Mouse (Mus musculus) layer of hippocampus, adult 18-20 months (tissue): Measurements from ENCODE around the gene Zc3h8. TPM values are rescaled to one million over a fixed set of nuclear protein-coding genes. Genes with fewer than 3 reads are reported as not detected.

ENCODE experiments used
- DNase-seq, 2 experiments: peaks; one replicate each; pipeline ENCODE4 v3.0.0; 2022; ENCODE audit warnings: low spot score in 2 of 2
- microRNA-seq, 2 experiments: library from miRNA; unstranded; fragments of <30 nt; microRNA quantifications; one replicate each; pipeline ENCODE4 v1.2.0; 2021
- total RNA-seq, 2 experiments: library from RNA; stranded (reverse); gene quantifications; 2 replicates each; pipeline ENCODE4 v1.2.3; 2021

Gene Zc3h8
- total RNA-seq, 2 experiments from 2014 or later, result 5.0 to 6.4 TPM

DNA sequence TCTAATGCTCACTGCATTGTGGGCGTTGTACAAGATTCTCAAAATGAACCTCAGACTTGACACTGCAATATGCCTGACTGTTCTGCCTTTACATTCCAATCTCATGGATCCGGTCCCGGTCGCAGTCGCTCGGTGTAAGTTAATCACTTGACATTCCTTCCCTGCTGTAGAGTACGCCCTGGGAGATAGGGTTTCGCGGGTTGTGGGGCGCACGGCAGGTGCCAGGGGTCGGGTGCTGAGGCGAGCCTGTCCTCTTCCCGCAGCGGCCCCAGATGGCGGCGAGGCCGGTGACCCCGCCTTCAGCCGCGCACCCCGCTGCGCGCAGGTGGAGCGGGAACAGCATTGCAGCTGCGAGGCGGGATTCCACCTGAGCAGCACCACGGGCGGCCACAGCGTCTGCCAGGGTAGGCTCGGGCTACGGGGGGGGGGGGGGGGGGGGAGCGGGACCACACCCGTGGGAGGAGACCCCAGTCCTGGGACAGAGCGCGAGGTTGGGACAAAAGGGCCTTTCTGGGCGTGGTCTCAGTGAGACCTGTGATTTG lies 51.6 kb downstream of the Zc3h8 start:
- DNase-seq, result no peak

DNA sequence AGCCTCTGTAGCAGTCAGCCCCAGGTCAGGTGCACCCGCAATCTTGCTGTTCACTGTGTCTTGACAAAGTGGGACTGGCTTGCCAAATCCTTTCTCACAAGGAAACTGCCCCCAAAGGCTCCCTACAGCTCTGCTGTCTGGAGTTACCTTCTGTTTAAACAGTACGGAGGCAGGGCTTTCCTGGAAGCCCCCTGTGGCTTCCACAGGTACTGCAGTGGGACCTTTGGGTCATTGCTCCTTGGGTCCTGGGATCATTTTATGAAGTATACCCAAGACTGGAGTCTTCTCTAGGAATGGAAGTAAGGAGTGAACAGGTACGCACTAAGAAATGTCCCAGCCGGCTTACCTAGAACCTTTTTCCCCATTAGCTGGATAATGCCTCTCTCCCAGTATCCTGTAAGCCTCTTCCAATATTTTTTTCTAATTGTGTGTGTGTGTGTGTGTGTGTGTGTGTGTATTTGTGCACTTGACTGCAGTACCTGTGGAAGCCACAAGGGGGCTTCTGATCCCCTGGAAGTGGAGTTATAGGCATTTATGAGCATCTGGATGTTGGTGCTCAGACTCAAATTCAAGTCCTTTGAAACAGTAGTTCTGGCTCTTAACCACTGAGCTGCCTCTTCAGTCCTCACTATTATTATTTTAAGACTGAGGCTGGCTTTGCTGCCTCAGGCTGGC lies 53.1 kb downstream of the Zc3h8 start:
- no peak for DNase-seq

DNA sequence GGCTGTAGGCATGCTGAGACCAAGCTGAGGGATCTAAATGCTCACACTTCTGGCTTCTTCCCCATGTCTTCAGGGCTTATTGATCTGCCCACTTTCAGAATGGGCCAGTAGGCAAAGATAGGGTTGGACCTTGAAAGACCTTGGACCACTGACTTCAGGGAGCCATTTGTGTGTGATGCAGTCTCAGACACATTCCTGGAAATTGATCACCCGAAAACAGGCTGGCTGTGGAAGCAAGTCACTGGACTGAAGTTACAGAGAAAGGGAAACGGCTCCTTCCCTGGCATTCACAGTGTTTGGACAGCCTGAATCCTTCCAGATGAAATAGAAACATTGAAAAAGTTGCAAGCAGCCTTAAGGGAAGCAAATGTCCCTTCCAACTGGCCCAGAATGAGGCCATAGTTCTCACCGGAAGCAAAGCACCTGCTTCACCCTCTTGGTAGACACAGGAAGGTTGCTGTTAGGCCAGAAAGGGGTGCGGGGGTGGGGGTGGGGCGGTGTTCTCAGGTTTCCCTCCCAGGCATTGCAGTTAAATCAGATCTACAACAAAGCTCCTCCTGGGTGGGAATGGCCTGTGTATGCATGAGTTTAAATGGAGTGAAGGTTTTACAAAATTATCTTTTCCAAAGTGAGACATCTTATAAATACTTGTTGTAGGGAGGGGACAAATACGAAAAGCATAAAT lies 55.9 kb downstream of the Zc3h8 start:
- DNase-seq, result no peak

DNA sequence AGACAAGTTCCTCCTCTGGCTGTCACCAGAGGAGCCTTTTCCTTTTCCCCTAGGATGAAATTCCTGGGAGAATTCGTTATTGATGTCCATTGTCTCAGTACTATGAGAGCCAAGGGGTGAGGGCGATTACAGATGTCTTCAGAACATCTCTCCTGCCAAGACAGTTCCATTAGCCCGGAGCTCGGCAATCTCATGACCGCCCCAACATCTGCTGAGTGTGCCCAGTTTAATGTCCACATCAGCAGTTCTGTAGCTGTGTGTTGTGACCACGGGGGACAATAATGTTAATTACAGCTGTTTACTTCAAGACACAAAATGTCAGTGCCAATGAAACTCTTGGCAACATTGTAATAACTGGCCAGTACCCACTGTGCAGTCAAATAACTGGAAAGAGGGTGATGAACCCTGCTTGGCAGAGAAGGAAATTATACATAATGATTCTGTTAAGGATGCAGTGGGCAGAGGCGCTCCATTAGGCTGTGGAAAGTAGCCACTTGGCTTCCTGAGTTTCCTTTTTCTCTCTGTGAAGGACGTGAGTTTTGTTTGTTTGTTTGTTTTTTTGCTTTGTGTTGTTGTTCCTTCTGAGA lies 58.6 kb downstream of the Zc3h8 start:
- DNase-seq, result no peak

DNA sequence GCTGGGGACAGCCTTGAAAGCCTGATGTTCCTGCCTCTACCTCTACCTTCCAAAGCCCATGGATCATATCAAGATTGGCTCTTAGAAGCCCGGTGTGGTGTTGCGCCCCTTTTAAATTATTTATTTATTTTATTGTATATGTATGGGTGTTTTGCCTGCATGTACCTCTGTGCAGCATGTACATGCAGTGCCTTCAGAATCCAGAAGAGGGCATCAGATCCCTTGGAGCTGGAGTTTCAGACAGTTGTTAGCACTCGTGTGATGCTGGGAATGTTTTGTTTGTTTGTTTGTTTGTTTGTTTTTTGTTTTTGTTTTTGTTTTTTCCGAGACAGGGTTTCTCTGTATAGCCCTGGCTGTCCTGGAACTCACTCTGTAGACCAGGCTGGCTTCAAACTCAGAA lies 62.6 kb downstream of the Zc3h8 start:
- no peak for DNase-seq

Small RNA genes within 50 kb of the gene (microRNA-seq; reads per million reads assigned to microRNA genes)
- gene Gm22859, result 0 reads per million in 2 experiments

Other genes starting within 250 kb of the Zc3h8 start
- gene Mertk, start 245.1 kb downstream of the Zc3h8 start, total RNA-seq, result 10 to 100 TPM; 33.9 to 36.7 TPM
- 10 to 100 TPM; 31.8 to 37.8 TPM for gene Tmem87b, start 126.0 kb downstream of the Zc3h8 start, total RNA-seq
- 1 to 10 TPM in 1 of 2 experiments, under 1 TPM in 1; 0.71 to 1.1 TPM for gene Fbln7, start 81.1 kb downstream of the Zc3h8 start, total RNA-seq
- 10 to 100 TPM; 15.3 to 16.4 TPM for gene Zc3h6, start 23.3 kb upstream of the Zc3h8 start, total RNA-seq
- gene Gm10762, start 23.6 kb upstream of the Zc3h8 start, total RNA-seq, result 1 to 10 TPM; 3.6 to 4.5 TPM
- under 1 TPM in 1 of 2 experiments, not detected in 1; 0.10 TPM for gene Vinac1, start 104.1 kb upstream of the Zc3h8 start, total RNA-seq
- 10 to 100 TPM; 34.3 to 34.5 TPM for gene Ttl, start 121.9 kb upstream of the Zc3h8 start, total RNA-seq
- 10 to 100 TPM; 15.0 to 19.5 TPM for gene Polr1b, start 156.9 kb upstream of the Zc3h8 start, total RNA-seq
- gene Chchd5, start 185.6 kb upstream of the Zc3h8 start, total RNA-seq, result 10 to 100 TPM; 12.1 to 12.2 TPM